Mouse (Mus musculus) stomach, embryonic 16.5 days (tissue): Measurements from ENCODE around the gene Ugt1a7c. TPM values are rescaled to one million over a fixed set of nuclear protein-coding genes. Genes with fewer than 3 reads are reported as not detected.
A peak's percentile ranks its signal among the peaks of the same experiment; 100 is the strongest.

Experiments
- ATAC-seq: fragments of 200-750 bp; cut with Nextera tagmentation; 2 replicates; pipeline ENCODE4 v1.8.0; 2017; ENCODE audit warnings: moderate number of reproducible peaks, moderate TSS enrichment; ENCODE audit not compliant: insufficient read depth, low FRiP score
- H3K27ac ChIP-seq: fragments of 300-500 bp; sonication (generic); 2 replicates; pipeline ENCODE4 v1.5.1; 2014; ENCODE audit warnings: low read length
- H3K27me3 ChIP-seq: fragments of 300-500 bp; sonication (generic); 2 replicates; pipeline ENCODE4 v1.6.1; 2014; ENCODE audit warnings: low read length, control low read depth, mixed read lengths; ENCODE audit not compliant: control insufficient read depth, insufficient read depth
- H3K36me3 ChIP-seq: fragments of 300-500 bp; sonication (generic); 2 replicates; pipeline ENCODE4 v1.6.1; 2014; ENCODE audit warnings: low read length; ENCODE audit not compliant: control insufficient read depth, insufficient read depth
- H3K4me1 ChIP-seq: fragments of 300-500 bp; sonication (generic); 2 replicates; pipeline ENCODE4 v1.6.1; 2014; ENCODE audit warnings: low read length, control low read depth, mixed read lengths; ENCODE audit not compliant: control insufficient read depth, insufficient read depth
- H3K4me2 ChIP-seq: fragments of 300-500 bp; sonication (generic); 2 replicates; pipeline ENCODE4 v1.6.1; 2014; ENCODE audit warnings: low read depth, low read length, mixed read lengths
- H3K4me3 ChIP-seq: fragments of 300-500 bp; sonication (generic); replicated peaks from 2 replicates; pipeline ENCODE4 v1.5.1; 2014; ENCODE audit warnings: mild to moderate bottlenecking, low read length
- H3K9ac ChIP-seq: fragments of 300-500 bp; sonication (generic); 2 replicates; pipeline ENCODE4 v1.6.1; 2014; ENCODE audit warnings: low read length
- H3K9me3 ChIP-seq: fragments of 300-500 bp; sonication (generic); replicated peaks from 2 replicates; pipeline ENCODE4 v1.6.1; 2016; ENCODE audit warnings: low read length, control low read depth; ENCODE audit not compliant: control insufficient read depth
- WGBS: fragments of 180-500 bp; shearing (Covaris S2); extraction: QIAGEN DNeasy Blood & Tissue Kit; methylation state at CpG from one replicate; pipeline ENCODE4 v1.1.7; 2014; 5-methylcytosine and 5-hydroxymethylcytosine counted together
- polyA plus RNA-seq: library from polyadenylated mRNA; unstranded; fragments of >200 nt; fragmentation: Nextera tagmentation; extraction: Ambion mirVana; gene quantifications from 2 replicates; pipeline ENCODE4 v1.2.1, GENCODE M21; 2015

Gene Ugt1a7c
- polyA plus RNA-seq, 1 experiment from 2014 or later, result 15.8 TPM

DNA sequence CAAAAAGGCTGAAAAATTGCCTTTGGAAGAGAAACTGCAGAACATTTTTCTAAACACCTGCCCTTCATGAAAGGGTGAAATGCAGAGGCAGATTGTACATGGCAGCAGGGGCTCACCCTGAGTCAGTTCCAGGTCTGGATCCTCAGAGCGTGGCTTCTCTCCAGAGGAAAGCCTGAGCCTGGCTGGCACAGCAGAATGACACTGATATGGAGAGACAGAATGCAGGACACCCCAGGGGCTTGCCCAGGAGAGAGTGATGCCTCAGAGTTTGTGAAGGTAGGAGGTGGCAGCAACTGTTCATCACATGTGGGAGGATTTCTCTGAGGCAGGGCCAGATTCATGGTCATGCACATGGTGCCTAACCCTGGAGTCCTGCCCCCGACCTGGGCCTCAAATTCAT lies 105.1 kb downstream of the Ugt1a7c start:
- 58% methylated on average over 2 of the region's 2 CpGs for WGBS

GRCm38 (mm10) chr1:88200456-88200855 lies 105.6 kb downstream of the Ugt1a7c start, which contains the start of gene Ugt1a2:
Gene Ugt1a2 (plus strand): TSS chr1:88200601.
- Histone ChIP-seq H3K4me3 (no peak within 1 kb of the TSS), H3K9me3 (no peaks in the 10 kb centered on the region), H3K4me1 (peaks cover 6% of the 10 kb centered on the region; the same call in 1 of the 2 replicates), H3K27ac (no peak within 1 kb of the TSS), H3K36me3 (no peaks in the 10 kb centered on the region), H3K9ac (no peak within 1 kb of the TSS), H3K27me3 (no peaks in the 10 kb centered on the region), H3K4me2 (no peak within 1 kb of the TSS)
- WGBS, result 73% methylated on average over 7 of the region's 7 CpGs
- no peak for ATAC-seq

More for the DNA sequence above, 105.1 kb downstream of the Ugt1a7c start:
- no peak overlapping the region for H3K4me2 ChIP-seq
- H3K4me1 ChIP-seq, result peaks cover 1% of the 10 kb centered on the region; the same call in 1 of the 2 replicates
- H3K36me3 ChIP-seq, result no peaks in the 10 kb centered on the region
- H3K27ac ChIP-seq, result no peak overlapping the region
- no peak for ATAC-seq
- H3K9ac ChIP-seq, result no peak overlapping the region
- no peaks in the 10 kb centered on the region for H3K27me3 ChIP-seq
- no peaks in the 10 kb centered on the region for H3K9me3 ChIP-seq
- H3K4me3 ChIP-seq, result no peak overlapping the region

GRCm38 (mm10) chr1:88205294-88205922 lies 110.5 kb downstream of the Ugt1a7c start, which contains the start of gene Dnajb3:
Gene Dnajb3 (minus strand): TSS chr1:88205782.
- WGBS, result 5% methylated on average over 59 of the region's 62 CpGs
- Histone ChIP-seq H3K4me1 (peaks cover 6% of the 10 kb centered on the region; the same call in 1 of the 2 replicates), H3K4me3 (peak within 1 kb of the TSS; percentile 51), H3K4me2 (peak within 1 kb of the TSS; percentile 83), H3K36me3 (no peaks in the 10 kb centered on the region), H3K27ac (peak within 1 kb of the TSS; percentile 52), H3K9me3 (no peaks in the 10 kb centered on the region), H3K27me3 (no peaks in the 10 kb centered on the region), H3K9ac (peak within 1 kb of the TSS; percentile 84)
- peak; percentile 96 for ATAC-seq

- no peak overlapping the region for H3K9ac ChIP-seq
- no peak overlapping the region for H3K27ac ChIP-seq
- H3K4me1 ChIP-seq, result peaks cover 6% of the 10 kb centered on the region; the same call in 1 of the 2 replicates
- 71% methylated on average over 2 of the region's 2 CpGs for WGBS
- H3K36me3 ChIP-seq, result no peaks in the 10 kb centered on the region
- no peak overlapping the region for H3K4me2 ChIP-seq
- no peaks in the 10 kb centered on the region for H3K27me3 ChIP-seq
- no peak overlapping the region for H3K4me3 ChIP-seq
- ATAC-seq, result no peak
- peaks cover 7% of the 10 kb centered on the region for H3K9me3 ChIP-seq
Measured at GRCm38 (mm10) chr1:88206843-88207479, 112.1 kb downstream of the Ugt1a7c start.

GRCm38 (mm10) chr1:88211812-88212211 lies 117.0 kb downstream of the Ugt1a7c start, which contains the start of gene Ugt1a1:
Gene Ugt1a1 (plus strand): TSS chr1:88211959.
- H3K4me1 ChIP-seq, result no peaks in the 10 kb centered on the region
- H3K9ac ChIP-seq, result no peak within 1 kb of the TSS
- no peak within 1 kb of the TSS for H3K4me2 ChIP-seq
- peak; percentile 12 for ATAC-seq
- no peak within 1 kb of the TSS for H3K27ac ChIP-seq
- 64% methylated on average over 8 of the region's 8 CpGs for WGBS
- H3K9me3 ChIP-seq, result peaks cover 49% of the 10 kb centered on the region
- no peaks in the 10 kb centered on the region for H3K27me3 ChIP-seq
- H3K36me3 ChIP-seq, result no peaks in the 10 kb centered on the region
- H3K4me3 ChIP-seq, result no peak within 1 kb of the TSS

- H3K4me2 ChIP-seq, result no peak overlapping the region
- no peaks in the 10 kb centered on the region for H3K27me3 ChIP-seq
- H3K27ac ChIP-seq, result no peak overlapping the region
- peaks cover 56% of the 10 kb centered on the region for H3K9me3 ChIP-seq
- no peaks in the 10 kb centered on the region for H3K36me3 ChIP-seq
- H3K4me3 ChIP-seq, result no peak overlapping the region
- 0 out of 2 replicates have a peak, but pooled peaks have one; percentile 15 for ATAC-seq
- WGBS, result 60% methylated on average over 8 of the region's 8 CpGs
- H3K4me1 ChIP-seq, result no peaks in the 10 kb centered on the region
- no peak overlapping the region for H3K9ac ChIP-seq
Measured at GRCm38 (mm10) chr1:88212341-88213045, 117.6 kb downstream of the Ugt1a7c start.

GRCm38 (mm10) chr1:88213061-88213460 lies 118.2 kb downstream of the Ugt1a7c start:
- Histone ChIP-seq H3K4me3 (no peak overlapping the region), H3K9me3 (peaks cover 58% of the 10 kb centered on the region)
- no peak for ATAC-seq

DNA sequence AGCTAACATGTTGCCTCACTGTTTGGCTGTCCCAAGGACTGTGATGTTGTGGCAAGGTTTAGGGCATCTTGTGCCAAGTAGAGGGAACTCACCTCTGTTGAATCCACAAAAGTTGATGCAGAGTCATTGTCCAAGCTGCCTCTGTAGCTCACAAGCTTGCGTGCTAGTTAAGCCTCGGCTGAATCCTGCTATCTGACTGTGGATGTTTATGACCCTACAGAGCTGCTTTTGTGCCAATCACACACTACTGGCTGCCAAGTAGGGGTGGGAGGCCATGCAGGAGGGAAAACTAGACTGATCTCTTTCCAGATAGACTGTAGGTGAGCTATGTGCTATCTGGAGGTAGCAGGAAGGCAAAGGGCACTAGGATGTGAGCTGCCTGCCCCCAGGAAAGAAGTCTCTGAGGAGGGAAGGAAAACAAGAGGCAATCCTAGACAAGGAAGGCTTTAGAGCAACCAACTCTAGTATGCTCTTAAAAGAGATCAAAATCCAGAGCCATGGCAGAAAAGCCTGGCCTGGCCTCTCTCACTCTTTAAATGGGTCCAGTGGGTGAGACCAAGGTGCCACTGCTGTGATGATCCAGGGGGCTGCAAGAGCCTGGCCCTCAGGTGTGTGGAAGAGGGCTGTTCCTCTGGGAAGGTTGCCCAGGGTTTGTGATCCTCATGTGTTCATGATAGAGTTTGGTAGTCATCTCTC lies 119.1 kb downstream of the Ugt1a7c start:
- Histone ChIP-seq H3K27ac (no peak overlapping the region), H3K4me2 (no peak overlapping the region), H3K4me1 (no peaks in the 10 kb centered on the region), H3K9ac (no peak overlapping the region), H3K36me3 (no peaks in the 10 kb centered on the region), H3K27me3 (no peaks in the 10 kb centered on the region), H3K4me3 (no peak overlapping the region), H3K9me3 (peaks cover 58% of the 10 kb centered on the region)
- 81% methylated on average over 2 of the region's 2 CpGs for WGBS
- peak; percentile 18; the same call in 1 of the 2 replicates for ATAC-seq

More at GRCm38 (mm10) chr1:88213061-88213460, 118.2 kb downstream of the Ugt1a7c start:
- no peak overlapping the region for H3K27ac ChIP-seq
- H3K27me3 ChIP-seq, result no peaks in the 10 kb centered on the region
- H3K36me3 ChIP-seq, result no peaks in the 10 kb centered on the region
- H3K9ac ChIP-seq, result no peak overlapping the region
- H3K4me2 ChIP-seq, result no peak overlapping the region
- WGBS, result 78% methylated on average over 1 of the region's 1 CpGs
- no peaks in the 10 kb centered on the region for H3K4me1 ChIP-seq
